Mouse (Mus musculus): ENCODE results near the gene Ccs.
"Not testable (repeated sequence)": the region's sequence is repeated elsewhere in the genome, so short reads cannot be mapped to it uniquely, and the experiment has no call there.

Ccs gene

DNA sequence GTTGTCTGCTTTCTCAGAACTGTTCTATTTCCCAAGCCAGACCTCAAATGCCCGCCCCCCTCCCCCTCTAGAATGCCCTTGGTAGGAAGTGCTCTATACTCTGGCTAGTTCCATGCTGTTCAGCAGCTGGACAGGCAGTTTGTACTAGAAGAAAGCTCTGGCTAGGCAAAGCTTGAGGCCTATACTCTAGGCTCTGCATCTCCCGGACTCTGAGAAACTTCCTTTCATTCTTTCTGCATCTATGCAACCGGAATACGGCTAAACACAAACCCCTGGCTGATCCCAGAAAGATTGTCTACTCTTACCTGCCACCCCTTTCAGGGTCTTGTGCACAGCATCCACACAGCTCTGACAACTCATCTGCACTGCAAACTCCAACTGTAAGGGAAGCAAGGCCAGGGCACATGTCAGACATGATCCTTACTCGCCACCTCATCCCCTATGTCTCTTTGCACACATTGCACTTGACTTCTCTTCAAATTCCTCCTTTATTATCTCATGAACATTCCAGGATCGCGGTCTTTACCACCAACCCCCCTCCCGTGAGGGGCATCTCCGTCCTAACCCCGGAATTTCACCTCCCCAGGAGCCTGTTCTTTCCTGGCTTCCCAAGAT, 499 bp downstream of the Ccs start:
- intact Hi-C loops (cut with DNase I) = no loop called here

DNA sequence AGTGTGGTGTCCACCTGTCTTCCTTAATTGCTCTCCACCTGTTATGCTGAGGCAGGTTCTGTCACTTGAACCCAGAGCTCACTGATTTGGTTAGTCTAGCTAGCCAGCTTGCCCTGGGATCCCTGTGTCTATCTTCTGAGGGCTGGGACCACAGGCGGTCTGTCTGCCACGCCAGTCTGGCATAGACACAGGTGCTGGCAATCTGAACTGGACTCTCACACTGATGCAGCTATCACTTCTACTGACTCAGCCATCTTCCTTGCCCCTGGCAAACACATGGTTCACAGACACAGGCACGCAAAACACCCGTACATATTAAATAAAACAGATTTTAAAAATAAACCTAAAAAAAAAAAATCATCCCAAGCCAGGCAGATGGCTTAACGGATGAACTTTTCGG, 2.1 kb downstream of the Ccs start:
- intact Hi-C loops (cut with DNase I) = no loop called here

DNA sequence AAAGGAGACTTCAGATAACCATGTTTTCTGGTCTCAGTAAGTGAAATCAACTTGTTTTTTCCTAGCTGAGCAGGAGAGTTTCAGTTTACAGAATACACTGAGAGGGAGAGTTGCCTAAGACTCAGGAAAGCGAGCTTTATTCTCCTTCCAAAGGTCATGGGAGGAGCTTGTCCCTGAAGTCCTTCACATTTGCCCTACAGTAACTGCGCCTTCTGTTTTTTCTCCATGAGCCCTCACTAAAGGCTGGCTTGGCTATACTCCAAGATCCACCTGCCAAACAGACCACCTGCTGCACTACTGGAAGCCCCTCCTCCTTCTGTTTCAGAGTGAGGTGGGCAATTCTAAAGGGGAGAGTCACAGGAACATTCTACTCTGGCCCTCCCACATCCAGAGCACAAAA, 3.0 kb downstream of the Ccs start:
- intact Hi-C loops (cut with DNase I) = no loop called here

DNA sequence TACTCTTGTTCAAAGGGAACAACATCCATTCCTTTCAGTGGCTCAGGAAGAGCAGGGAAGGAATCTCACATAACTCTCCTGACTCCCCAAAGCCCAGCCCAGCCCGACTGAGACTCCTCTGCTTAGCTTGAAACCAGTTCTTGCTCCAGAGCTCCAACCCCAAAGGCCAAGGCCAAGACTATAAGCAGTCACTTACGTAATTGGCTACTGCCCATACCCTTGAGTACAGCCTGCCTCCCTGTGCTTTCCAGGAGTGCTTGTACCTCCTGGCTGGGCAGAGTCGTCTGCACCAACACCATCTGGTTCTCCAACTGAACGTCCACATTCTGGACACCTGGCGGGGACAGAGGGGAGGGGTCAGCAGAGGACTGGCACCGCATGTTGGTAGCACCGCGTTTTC, 5.2 kb downstream of the Ccs start:
- intact Hi-C loops (cut with DNase I) = no loop called here

DNA sequence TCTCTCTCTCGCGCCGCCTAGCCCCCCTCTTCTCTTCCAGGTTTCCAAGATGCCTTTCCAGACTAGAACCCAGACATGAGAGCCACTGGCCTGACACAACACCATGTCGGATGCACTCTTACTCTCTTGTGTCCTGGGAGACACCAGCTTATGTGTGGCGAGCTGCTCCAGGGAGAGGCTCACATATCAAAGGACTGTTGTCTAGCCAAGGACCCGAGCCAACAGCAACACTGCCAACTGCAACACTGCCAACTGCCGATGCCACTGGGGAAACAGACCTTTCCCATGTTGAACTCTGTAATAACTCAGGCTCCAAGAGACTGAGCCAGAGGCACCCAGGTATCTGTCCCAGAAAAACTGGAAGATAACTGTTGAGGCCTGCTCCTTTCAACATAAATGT, 10.0 kb downstream of the Ccs start:
- intact Hi-C loops (cut with DNase I) = no loop called here

DNA sequence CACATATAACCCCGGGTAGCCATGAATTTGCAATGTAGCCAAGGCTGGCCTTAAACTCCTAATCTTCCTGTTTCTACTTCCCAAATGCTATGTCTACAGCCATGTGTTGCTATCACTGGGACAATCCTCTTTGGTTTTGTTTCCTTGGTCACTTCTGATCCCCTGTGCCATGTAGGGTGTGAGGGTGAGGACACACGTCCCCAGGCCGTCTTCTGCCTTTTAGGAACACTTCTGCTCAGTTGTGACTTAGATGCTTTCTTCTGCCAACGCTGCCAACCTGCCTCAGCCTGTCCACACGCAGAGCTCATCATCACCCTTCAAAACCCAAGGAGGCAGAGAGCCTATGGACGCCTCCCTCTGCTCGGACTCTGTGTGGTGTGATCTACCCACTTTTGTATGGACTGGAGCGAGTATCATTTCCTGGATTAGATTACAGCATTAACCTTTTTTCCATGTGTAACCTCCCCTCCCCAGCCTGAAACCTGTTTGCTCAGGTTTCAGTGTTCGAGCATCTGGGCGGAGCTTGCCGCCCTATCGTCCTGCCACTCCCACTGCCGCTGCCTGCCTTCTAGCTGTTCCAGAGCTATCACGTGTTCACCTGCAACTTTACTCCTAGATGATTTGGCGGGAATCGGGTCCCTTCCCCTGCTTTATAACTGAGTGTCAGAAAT, 10.6 kb downstream of the Ccs start:
- intact Hi-C loops (cut with DNase I) = no loop called here

DNA sequence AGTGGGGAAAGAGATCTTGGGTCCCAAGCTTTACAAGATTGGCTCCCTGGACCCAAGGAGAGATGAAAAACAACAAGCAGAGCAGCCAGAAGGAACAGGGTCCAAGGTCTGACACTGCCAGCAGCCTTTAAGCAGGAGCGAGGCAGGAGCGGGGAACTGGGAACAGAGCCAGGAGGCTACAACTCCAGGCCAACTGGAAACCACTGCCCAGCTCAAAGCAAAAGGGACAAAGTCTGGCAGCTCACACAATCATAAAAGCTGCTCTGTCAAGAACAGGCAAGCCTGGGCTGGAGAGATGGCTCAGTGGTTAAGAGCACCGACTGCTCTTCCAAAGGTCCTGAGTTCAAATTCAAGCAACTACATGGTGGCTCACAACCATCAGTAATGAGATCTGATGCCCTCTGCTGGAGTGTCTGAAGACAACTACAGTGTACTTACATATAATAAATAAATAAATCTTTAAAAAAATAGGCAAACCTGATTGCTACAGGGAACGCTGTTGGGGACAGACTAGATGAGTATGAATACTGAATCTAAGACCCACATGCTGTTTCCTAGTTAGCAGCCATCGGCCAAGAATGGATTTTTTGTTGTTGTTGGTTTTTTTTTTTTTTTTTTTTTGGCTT, 18.3 kb downstream of the Ccs start:
- intact Hi-C loops (cut with DNase I) = no loop called here

DNA sequence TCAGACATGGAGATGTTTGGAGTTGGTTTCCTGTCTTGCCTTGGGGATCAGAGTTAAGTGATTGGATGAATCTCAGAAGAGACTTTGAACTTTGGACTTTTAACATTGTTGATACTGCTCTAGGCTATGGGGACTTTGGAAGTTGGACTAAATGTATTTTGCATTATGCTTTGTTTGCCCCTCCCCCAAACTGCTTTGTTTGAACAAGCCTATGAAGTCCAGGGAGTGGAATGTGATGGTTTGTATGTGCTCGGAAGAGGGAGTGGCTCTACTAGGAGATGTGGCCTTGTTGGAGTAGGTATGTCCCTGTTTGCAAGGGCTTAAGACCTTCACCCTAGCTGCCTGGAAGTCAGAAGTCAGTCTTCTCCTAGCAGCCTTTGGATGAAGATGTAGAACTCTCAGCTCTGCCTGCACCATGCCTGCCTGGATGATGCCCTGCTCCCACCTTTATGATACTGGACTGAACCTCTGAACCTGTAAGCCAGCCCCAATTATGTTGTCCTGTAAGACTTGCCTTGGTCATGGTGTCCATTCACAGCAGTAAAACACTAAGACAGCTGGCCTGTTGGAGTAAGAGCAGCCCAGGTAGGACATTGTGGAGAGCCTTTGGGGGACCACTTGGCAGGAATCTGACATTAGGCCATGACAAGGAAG, 21.8 kb downstream of the Ccs start:
- intact Hi-C loops (cut with DNase I) = no loop called here

DNA sequence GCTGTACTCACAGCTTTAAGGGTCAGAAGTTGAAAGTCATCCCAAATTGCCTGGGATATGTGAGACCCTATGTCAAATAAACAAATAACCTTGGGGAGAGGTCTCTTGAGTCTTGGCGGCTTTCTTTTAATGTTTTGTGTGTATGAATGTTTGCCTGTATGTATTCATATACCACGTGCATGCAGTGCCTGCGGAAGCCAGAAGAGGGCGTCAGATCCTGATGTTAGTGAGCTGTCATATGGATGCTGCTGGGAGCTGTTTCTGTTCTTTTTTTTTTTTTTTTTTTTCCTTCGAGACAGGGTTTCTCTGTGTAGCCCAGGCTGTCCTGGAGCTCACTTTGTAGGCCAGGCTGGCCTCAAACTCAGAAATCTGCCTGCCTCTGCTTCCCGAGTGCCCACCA, 26.1 kb downstream of the Ccs start:
- intact Hi-C loops (cut with DNase I) = no loop called here

DNA sequence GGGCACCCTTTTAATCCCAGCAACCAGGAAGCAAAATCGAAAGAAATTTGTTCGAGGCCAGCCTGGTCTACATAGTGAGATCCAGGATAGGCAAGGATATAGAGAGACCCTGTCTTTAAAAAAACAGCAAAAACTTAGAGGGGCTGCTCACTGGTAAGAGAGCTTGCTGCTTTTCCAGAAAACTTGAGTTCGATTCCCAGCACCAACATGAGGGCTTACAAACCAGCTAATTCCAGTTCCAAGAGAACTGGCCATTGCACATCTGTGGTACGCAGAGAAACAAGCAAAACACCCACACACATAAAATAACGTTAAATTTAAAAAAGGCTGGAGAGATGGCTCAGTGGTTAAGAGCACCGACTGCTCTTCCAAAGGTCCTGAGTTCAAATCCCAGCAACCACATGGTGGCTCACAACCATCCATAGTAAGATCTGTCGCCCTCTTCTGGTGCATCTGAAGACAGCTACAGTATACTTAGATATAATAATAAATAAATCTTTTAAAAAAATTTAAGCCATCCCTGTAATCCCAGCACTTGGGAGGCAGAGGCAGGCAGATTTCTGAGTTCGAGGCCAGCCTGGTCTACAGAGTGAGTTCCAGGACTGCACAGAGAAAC, 26.7 kb downstream of the Ccs start:
- intact Hi-C loops (cut with DNase I) = not testable (repeated sequence)

DNA sequence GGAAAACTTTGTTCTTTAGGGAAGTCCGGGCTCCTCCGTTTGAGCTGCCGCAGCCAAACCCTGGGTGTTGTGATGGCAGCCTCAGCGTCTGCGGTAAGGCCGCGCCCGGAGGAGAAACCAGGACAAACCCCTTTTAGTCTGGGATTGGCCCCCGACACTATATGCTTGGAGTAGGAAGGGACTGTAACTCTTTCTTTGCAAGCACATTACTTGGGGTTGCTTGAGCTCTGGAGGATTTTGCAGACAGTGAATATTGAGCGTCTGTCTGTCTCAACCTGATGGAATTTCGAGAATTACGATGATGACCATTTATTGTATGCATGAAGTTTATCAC, 27.3 kb downstream of the Ccs start:
- intact Hi-C loops (cut with DNase I) = no loop called here

DNA sequence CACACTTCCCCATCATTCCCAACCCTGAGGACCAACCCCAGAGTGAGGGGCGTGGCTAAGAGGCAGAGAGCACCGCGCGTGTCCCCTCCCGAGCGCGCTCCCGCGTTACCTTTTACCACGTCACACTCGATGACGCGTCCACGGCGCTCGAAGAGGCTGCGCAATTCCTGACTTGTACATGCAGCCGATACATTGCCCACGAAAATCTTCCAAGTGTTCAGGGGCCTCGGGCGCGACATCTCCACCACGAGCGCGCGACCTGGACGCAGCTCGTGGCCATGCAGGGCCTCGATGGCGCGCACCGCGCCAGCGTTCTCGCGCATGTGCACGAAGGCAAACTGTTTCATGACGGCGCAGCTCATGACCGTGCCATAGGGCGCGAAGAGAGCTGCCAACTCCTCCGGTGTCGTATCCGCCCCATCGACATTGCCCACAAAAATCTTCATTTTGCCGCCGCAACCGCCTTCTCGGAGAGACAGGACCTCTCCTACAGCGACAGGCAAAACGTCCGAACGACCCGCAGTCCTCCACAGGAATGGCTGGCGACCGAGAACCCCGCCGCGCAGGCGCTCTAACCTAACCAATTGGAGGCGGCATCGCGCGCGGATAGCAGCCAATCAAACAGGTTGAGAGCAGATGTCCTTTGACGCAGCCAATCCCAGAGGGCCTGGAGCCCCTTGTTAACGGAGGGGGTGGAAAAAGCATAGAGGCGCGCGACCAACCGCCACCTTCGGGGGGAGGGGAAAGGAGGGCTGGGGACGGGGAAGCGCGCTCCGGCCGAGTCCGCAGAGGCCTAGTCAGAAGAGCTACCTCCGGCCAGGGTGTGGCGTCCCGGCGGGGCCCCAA, 27.8 kb downstream of the Ccs start, which contains the start of the genes Gm21992 and Rbm14:
Gm21992 (minus strand) TSS at position 550 of the 846 bp plus-strand sequence.
Rbm14 (minus strand) TSS at position 572 of the 846 bp plus-strand sequence.
- intact Hi-C loops (cut with DNase I) = no loop called here

DNA sequence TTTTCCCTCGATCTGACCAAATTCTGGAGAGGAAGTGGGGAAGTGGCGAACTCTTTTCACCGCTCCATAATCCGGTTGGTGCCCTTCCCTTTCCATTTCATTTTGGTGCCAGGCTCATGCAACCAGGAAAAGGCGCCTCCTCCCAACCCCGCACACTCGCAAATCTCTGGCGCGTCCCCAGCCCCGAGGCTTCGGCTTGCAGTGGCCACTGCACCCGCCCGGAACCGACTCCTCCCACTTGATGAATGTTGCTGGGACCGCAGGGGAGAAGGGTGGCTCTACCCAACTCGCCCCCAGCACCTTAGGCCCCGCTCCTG, 28.4 kb downstream of the Ccs start:
- intact Hi-C loops (cut with DNase I) = no loop called here

DNA sequence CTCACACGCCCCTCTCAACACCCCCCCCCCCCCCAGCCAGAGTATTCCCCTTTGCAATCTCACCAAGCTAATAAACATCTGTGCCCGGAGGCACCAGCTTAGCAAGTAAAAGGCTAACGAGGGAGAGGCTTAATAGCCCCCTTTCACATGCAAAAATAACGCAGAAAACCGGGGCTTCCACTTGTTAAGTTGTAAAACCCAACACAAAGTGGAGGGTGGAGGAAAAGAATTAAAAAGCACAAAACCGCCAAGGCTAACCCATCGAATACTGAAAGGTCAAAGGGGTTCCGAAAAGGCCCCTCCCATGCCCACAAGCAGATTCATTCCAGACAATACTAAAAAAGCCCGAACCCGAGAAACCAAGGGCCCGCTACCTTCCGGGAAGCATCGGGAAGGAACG, 28.8 kb downstream of the Ccs start:
- intact Hi-C loops (cut with DNase I) = no loop called here

DNA sequence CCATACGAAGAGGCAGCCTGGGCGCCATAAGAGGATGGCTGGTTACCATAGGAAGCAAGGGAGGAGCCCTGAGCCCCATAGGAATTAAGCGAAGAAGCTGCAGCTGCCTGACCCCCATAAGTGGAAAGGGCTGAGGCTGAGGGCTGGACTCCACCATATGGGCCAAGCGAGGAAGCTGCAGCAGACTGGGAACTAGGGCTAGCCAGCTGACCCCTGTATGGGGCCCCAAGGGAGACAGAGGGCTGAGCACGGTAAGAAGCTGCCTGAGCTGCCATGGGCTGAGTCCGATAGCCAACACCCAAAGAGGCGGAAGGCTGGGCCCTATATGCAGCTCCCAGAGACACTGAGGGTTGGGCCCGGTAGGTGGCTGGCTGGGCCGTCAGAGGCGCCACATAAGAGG, 35.8 kb downstream of the Ccs start:
- intact Hi-C loops (cut with DNase I) = no loop called here

DNA sequence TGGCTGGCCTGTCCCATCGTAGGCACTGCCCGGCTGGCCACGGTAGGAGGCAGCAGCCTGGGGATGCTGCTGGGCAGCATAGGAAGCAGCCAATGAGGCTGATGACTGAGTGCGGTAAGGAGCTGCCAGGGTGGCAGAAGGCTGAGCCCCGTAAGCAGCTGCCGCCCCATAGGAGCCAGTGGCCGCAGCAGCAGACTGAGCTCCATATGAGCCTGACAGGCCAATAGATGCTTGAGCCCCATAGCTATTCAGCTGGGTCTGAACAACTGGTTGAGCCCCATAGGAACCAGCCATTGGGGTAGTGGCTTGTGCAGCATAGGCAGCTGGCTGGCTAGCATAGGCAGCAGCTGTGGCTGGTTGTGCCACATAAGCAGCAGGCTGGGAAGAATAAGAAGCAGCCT, 36.4 kb downstream of the Ccs start:
- intact Hi-C loops (cut with DNase I) = no loop called here

DNA sequence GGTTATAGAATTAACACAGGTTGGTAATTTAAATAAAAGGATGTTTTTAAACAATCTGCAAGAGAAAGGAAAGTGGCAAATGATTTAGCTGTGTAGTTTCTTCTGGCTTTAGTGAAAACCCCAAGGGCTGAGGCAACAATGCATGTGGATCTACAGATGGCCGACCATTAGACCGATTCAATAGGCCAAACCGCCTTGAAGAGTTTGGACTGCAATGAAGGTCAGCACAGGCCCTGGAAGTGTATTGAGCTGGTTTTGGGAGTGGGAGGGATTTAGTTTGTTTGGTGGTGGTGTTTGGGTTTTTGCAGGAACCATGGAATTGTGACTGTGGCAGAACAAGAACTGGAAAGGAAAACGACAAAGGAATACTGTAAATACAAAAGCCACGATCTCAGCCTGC, 40.0 kb downstream of the Ccs start:
- intact Hi-C loops (cut with DNase I) = no loop called here

DNA sequence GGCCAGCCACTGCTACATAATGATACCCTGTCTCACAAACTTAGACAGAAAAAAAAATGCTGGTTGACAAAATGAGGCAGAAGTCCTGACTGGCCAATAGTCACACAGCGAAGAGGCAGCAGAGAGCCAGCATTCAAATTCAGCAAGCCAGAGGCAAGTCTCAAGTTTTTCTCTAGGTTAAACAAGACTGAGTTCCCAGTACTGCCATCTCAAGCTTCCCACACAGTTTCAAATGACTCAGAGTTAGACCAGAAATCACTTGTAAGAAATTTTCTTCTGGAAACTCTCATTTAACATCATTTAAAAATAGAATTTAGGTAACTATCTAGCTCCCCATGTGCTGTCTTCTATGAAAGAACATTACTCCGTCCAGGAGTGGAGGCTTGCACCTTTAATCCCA, 41.3 kb downstream of the Ccs start:
- intact Hi-C loops (cut with DNase I) = no loop called here

DNA sequence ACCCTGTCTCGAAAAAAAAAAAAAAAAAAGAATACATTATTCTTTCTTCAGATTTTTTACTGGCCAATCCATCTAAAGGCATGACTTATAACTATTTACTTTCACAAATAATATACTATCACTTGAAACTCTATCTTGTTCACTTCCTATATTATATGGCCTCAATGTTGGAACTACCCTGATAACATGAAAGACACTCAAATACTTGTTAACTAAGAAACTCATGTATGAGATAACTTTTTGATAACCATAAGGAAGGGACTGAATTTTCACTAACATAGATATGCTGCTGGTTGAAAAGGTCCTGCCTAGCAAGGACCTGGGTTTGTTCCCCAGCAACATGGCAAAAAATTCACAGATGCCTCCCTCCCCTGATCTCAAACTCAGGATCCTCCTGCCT, 43.2 kb downstream of the Ccs start:
- intact Hi-C loops (cut with DNase I) = no loop called here

DNA sequence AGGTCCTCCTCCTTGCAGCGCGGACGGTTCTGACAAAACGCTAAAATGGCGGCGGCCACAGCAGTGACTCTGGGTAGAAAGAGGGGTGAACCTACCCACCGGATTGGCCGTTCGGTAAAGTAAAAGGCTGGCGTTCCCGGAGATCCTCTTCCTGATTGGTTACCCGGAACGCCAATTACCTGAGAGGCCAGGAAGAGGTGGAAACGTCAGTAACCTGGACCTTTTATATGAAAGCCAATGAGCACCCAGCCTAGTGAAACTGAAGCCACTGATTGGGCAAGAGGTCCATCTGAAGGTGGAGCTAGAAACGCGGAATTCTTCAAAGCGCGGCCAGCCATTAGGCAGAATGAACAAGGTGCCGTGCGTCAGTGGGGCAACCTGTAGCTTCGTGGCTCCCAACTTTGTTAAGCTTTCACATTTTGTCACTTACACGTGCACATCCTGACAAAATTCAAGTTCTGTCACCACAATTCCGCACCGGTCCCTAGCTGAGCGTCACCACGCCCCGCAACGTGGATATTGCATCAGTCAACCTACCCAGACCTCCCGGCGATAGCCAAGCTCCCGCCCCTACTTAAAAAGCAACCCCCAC, 45.2 kb downstream of the Ccs start, which contains the start of gene Rbm4:
Rbm4 (minus strand) TSS at position 71 of the 592 bp plus-strand sequence.
- intact Hi-C loops (cut with DNase I) = no loop called here

Data from adrenal gland (tissue).